Mouse (Mus musculus) heart, postnatal 0 days (tissue): ENCODE results near the gene Scrn3.

Source experiments
- CTCF ChIP-seq: IDR thresholded peaks from 2 replicates; pipeline ENCODE4 v1.5.1; 2016; ENCODE audit warnings: antibody characterized with exemption, control low read depth, low read depth
- EP300 ChIP-seq: IDR thresholded peaks from 2 replicates; pipeline ENCODE4 v1.6.1; 2016; ENCODE audit warnings: antibody characterized with exemption, low read depth

GRCm38 (mm10) chr2:73385641-73386355, 73.4 kb downstream of the Scrn3 start:
- TF ChIP-seq CTCF (no peak), EP300 (no peak)
